Mouse (Mus musculus): ENCODE measurements at regions not wholly inside any gene's neighbourhood (a gene's known extent, or its start where the extent isn't known, plus 50 kb on each side); places are given as distances from the start of the nearest gene placed in this dataset.

- DNase-seq (ENCODE audit: extremely low spot score in 1 of 2, low spot score in 2 of 2): no peak
Observed at GRCm38 (mm10) chr8:103451381-103452018, 649.9 kb upstream of the Cdh5 start.

GRCm38 (mm10) chr8:103457176-103457575, 644.2 kb upstream of the Cdh5 start:
- intact Hi-C loops (cut with DNase I): loop anchor here (10.0 kb wide), 1 partner anchor 568 kb away; no protein-coding TSS in a partner anchor
- DNase-seq (ENCODE audit: extremely low spot score in 1 of 2, low spot score in 2 of 2): no peak

More at GRCm38 (mm10) chr8:103451381-103452018, 649.9 kb upstream of the Cdh5 start:
- intact Hi-C loops (cut with DNase I): loop anchor here (10.0 kb wide), 1 partner anchor 573 kb away; no protein-coding TSS in a partner anchor

- DNase-seq (ENCODE audit: extremely low spot score in 1 of 2, low spot score in 2 of 2): no peak
- intact Hi-C loops (cut with DNase I): no loop called here
Observed at GRCm38 (mm10) chr8:103463557-103463956, 637.9 kb upstream of the Cdh5 start.

- intact Hi-C loops (cut with DNase I): no loop called here
- DNase-seq (ENCODE audit: extremely low spot score in 1 of 2, low spot score in 2 of 2): no peak
Observed at GRCm38 (mm10) chr8:103464777-103465353, 636.6 kb upstream of the Cdh5 start.

- DNase-seq (ENCODE audit: extremely low spot score in 1 of 2, low spot score in 2 of 2): no peak
- intact Hi-C loops (cut with DNase I): no loop called here
Observed at GRCm38 (mm10) chr8:103467536-103468160, 633.8 kb upstream of the Cdh5 start.

- DNase-seq (ENCODE audit: extremely low spot score in 1 of 2, low spot score in 2 of 2): no peak
- intact Hi-C loops (cut with DNase I): no loop called here
Observed at GRCm38 (mm10) chr8:103469049-103469448, 632.4 kb upstream of the Cdh5 start.

GRCm38 (mm10) chr8:103470316-103470715, 631.1 kb upstream of the Cdh5 start:
- no peak for DNase-seq (ENCODE audit: extremely low spot score in 1 of 2, low spot score in 2 of 2)
- intact Hi-C loops (cut with DNase I): no loop called here

- DNase-seq (ENCODE audit: extremely low spot score in 1 of 2, low spot score in 2 of 2): peak in 1 of 2 experiments; percentile 11
Observed at GRCm38 (mm10) chr8:103475816-103476797, 625.3 kb upstream of the Cdh5 start.

GRCm38 (mm10) chr8:103482033-103482720, 619.2 kb upstream of the Cdh5 start:
- no peak for DNase-seq (ENCODE audit: extremely low spot score in 1 of 2, low spot score in 2 of 2)
- intact Hi-C loops (cut with DNase I): no loop called here

More at GRCm38 (mm10) chr8:103475816-103476797, 625.3 kb upstream of the Cdh5 start:
- intact Hi-C loops (cut with DNase I): no loop called here

- intact Hi-C loops (cut with DNase I): no loop called here
- DNase-seq (ENCODE audit: extremely low spot score in 1 of 2, low spot score in 2 of 2): no peak
Observed at GRCm38 (mm10) chr8:103485441-103485840, 616.0 kb upstream of the Cdh5 start.

- intact Hi-C loops (cut with DNase I): no loop called here
Observed at GRCm38 (mm10) chr8:103489411-103489810, 612.0 kb upstream of the Cdh5 start.

GRCm38 (mm10) chr8:103492914-103493517, 608.4 kb upstream of the Cdh5 start:
- DNase-seq (ENCODE audit: extremely low spot score in 1 of 2, low spot score in 2 of 2): no peak
- intact Hi-C loops (cut with DNase I): no loop called here

More at GRCm38 (mm10) chr8:103489411-103489810, 612.0 kb upstream of the Cdh5 start:
- peak in 1 of 2 experiments; percentile 23 for DNase-seq (ENCODE audit: extremely low spot score in 1 of 2, low spot score in 2 of 2)

GRCm38 (mm10) chr8:103493932-103494493, 607.4 kb upstream of the Cdh5 start:
- intact Hi-C loops (cut with DNase I): no loop called here
- DNase-seq (ENCODE audit: extremely low spot score in 1 of 2, low spot score in 2 of 2): no peak

GRCm38 (mm10) chr8:103494670-103495069, 606.8 kb upstream of the Cdh5 start:
- DNase-seq (ENCODE audit: extremely low spot score in 1 of 2, low spot score in 2 of 2): no peak
- intact Hi-C loops (cut with DNase I): no loop called here

GRCm38 (mm10) chr8:103501328-103501727, 600.1 kb upstream of the Cdh5 start:
- intact Hi-C loops (cut with DNase I): no loop called here
- no peak for DNase-seq (ENCODE audit: extremely low spot score in 1 of 2, low spot score in 2 of 2)

GRCm38 (mm10) chr8:103502991-103503767, 598.2 kb upstream of the Cdh5 start:
- intact Hi-C loops (cut with DNase I): no loop called here
- no peak for DNase-seq (ENCODE audit: extremely low spot score in 1 of 2, low spot score in 2 of 2)

GRCm38 (mm10) chr8:103506334-103506733, 595.1 kb upstream of the Cdh5 start:
- DNase-seq (ENCODE audit: extremely low spot score in 1 of 2, low spot score in 2 of 2): no peak
- intact Hi-C loops (cut with DNase I): no loop called here
